Mouse (Mus musculus): ENCODE data around the gene Ctnnd1.
A peak's percentile ranks its signal among the peaks of the same experiment; 100 is the strongest.

The Ctnnd1 gene

DNA sequence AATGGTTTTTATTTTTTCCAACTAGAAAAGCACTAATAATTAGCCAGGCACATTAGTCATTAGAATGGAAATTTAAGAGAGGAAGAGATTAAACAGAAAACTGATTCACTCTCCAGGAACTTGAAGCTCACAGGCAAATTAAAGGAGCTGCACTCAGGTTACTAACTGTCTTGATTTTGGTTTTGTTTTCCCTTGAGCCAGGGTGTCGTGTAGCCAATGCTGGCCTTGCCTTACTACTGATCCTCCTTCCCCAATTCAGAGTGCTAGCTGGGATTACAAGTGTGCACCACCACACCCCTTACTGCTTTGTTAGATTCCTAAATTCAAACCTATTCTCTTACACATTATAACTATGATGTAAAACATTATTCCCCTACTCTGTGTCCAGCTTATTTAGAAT is 42.7 kb downstream of the Ctnnd1 start:
- DNase-seq (ENCODE audit: low spot score): no peak

DNA sequence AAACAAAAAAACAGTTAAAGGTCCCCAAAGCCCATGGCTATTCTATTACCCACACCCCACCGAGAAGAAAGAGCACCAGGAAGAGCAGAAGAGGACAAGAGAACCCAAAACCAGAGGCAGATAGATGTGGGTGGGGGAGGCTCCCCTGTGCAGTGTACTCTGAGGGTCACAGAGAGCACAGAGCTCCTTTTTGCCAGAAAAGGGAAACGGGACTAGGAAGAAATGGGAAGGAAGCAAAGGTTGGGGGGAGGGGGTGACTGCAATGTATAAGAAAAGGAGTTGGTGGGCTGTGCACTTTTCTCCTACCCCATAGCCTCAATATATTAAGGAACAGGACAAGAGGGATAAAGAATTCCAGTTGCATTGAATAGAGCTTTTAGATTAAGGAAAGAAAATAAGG is 49.6 kb downstream of the Ctnnd1 start:
- no peak for DNase-seq (ENCODE audit: low spot score)

DNA sequence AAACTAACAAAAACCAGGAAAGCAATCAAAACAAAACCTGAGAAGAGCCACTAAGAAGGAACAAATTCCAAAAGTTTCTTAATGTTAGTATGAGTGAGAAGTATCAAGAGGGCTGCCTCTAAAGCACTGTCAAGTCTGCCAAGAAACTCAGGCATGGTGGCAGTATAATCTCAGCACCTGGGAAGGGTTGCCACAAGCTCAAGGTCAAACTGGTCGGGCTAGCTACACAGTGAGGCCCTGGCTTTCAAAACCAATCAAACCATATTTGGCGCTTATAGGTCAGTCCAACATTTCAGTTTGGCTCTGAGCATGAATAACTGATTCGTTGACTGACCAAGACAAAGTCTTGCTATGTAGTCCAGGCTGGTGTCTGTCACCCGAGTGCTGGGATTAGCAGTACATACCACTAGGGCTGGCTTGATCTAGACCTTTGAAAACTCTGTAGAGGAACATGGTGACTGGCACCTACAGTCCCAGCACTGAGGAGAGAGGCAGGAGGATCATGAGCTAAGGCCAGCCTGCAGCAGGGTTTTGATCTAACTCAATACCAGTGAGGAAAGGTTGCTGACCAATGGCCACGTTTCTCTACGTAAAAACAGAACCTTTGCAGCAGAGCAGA is 51.2 kb downstream of the Ctnnd1 start:
- DNase-seq (ENCODE audit: low spot score): no peak

DNA sequence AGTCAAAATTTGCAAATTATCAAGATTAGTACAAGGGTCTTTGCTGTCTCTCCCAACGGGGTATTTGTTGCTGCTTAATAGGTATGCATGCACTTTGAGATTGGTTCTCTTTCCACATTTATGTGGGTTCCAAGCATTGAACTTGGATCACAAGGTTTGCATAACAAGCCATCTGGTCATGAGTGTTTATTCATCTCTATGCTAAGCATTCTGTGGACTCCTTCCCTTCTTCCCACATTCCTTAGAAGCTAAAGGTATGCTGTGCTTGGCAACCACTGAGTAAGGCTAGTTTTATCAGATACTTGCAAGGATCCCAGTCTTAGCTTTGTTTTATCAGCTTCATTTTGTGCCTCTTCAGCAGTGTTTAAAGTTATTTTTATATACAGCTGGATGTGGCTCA is 53.4 kb downstream of the Ctnnd1 start:
- DNase-seq (ENCODE audit: low spot score): no peak

DNA sequence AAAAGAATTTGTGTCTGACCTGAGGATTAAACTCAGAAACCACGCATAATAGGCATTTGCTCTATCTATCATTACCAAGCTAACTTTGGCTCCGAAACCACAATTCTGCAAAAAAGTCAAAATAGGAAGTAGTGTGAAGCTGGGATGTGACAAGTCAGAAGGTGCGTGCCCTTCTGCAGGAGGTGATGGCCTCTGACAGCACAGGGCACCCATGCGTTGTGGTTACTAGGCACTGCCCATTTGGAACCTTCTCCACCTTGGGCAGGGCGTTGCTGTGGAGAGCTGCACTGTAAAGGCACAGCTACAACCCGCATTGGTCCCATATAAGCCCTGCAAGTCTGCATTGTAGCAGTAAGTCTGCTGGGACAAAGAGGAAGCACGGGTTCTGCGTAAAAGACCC is 57.8 kb downstream of the Ctnnd1 start:
- DNase-seq (ENCODE audit: low spot score): no peak

DNA sequence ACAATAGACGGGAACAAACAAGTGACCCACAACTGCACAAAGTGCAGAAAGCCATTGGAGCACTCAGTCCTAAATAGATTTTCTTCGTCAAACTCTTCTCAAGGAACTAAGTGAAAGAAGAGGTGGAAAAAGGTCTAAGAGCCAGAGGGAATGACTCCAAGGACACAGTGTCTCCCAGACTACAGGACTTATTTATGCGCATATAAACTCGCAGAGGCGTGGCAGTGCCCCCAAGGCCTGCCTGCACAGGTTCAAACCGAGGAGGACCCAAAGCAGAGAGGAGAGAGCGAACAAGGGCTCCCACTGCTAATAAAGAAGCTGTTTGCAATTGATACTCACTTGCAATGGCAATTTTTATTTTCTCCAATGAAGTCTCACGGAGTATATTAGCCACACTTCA is 64.9 kb downstream of the Ctnnd1 start:
- DNase-seq (ENCODE audit: low spot score): no peak

DNA sequence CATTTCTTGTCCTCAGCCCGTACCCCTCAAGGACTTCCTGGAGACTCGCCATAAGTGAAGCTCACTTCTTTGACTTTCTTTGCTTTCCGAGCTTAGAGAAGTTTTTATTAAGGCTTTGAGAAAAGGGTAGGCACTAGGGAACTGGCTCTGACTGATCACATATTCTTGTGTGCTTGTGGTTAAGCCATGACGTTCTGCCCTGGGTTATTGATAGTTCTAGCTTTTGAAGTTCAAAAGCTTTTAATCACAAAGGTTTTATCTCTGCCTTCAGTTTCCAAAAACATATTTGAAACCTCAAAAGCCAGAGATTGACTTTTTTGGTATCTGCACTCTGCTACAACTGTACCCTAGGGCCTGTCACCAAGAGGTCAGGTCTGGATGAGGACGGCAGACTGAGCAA is 68.3 kb downstream of the Ctnnd1 start:
- DNase-seq (ENCODE audit: low spot score): no peak

DNA sequence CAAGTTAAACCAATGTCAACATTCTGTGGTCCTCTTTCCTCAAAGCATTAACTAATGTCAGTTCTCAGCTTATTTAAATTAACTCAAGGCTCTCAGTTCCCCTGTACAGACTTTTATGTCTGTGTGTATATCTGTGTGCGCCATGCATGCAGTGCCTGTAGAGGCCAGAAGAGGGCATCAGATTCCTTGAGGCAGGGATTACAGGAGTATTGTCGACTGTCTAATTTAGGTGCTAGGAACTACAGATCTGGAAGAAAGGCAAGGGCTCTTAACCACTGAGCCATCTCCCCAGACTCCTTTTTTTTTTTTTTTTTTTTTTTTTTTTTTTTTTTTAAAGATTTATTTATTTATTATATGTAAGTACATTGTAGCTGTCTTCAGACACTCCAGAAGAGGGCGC is 69.4 kb downstream of the Ctnnd1 start:
- DNase-seq (ENCODE audit: low spot score): peak; percentile 4

DNA sequence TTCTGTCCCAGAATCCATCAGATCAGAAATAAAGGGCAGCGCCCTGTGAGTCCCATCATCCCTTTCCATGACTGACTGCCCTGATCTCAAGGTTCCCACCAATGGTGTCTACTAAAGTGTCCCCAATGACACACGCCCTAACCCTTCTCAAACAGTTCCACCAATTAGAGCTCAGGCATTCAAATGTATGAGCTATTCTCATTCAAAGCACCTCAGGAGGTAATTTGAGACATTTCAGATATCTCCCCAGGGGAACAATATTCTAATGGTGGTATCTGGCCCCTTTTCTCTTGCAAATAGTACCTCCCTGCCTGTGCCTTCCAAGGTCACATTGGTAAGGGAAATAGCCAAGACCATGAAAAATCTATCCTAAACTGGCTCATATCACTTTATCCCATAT is 71.3 kb downstream of the Ctnnd1 start:
- DNase-seq (ENCODE audit: low spot score): no peak

DNA sequence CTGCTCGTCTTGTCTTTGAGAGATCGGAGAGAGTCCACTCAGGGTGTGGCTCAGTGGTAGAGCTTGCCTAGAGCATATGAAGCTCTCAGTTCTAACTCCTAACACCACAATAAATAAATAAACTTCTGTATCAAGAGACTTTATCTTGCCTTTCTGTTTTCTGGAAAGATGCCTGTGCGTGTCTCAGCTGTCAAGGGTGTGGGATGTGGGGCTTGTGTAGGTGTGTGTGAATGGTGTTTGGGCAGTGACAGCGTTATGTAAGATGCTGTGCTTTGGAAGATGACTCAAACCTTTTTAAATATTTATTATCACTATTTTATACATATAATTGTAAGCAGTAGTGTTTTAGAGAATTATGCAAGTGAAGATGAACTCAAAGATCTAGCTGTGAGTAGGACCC is 76.4 kb downstream of the Ctnnd1 start:
- no peak for DNase-seq (ENCODE audit: low spot score)

DNA sequence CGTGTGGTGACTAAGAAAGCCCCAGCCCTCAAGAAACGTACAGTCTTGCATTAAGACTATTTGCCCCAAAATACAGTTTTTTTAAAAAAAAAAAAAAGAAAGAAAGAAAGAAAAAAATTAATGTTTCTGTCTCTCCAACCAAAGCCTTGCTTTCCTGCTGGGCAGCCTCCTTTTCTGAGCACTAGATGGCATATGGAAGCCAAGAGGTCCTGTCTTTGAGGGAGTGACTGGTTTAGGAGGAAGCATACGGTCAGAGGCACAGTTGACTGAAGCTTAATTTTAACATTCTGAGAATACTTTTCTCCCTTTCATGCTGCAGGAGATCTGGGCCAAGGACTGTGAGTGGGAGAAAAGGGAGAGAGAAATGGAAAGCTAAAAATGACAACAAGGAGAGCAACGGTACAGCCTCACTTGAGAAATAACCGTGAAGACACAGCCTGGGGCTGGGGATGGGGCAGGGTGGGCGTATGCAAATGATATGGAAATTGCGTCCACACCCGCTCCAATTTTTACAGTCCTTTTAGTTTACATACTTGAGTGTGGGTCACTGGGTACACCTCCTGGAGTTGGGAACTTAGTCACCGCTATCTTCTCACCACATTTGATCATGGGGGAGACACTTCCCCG is 93.6 kb downstream of the Ctnnd1 start:
- DNase-seq (ENCODE audit: low spot score): no peak

DNA sequence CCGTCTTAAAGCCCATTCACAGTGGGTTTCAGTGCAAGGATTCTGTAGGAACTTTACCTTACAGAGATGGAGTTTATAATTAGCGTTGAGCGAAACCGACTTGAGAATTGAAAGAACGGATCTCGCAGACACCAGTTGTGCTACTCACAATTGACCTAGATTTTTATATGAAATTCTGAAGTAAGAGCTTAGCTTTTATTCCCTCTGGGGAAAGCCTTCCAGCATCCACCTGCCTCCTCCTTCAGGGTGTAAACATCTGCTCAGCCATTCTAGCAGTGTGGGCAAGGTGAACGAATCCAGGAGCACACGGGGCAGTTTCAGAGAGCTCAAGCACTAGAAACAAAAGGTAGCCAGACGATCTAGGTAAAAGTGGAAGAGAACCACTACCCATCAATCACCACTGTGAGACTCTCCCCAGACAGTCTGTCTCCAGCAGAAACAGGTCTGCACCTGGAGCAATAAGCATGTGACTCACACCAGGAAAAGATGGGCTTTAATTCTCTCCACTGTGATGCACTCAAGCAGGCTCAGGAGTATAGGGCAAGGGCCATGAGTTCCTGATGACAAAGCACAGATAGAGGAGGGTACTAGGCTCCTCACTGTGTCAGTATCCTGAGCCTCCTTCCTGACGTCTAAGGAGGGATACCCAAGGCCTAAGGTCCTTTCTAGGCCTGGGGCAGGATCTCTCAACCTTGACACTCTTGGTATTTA is 99.0 kb downstream of the Ctnnd1 start:
- DNase-seq (ENCODE audit: low spot score): no peak

All from spleen, adult 12 weeks (tissue).